Mouse (Mus musculus) frontal cortex, postnatal 25 days (tissue): ENCODE results near the gene Dock3.

ENCODE experiments used
- DNase-seq, 2 experiments: peaks; one replicate each; pipeline ENCODE4 v3.0.0; 2022; ENCODE audit warnings: low spot score in 2 of 2

The Dock3 gene

DNA sequence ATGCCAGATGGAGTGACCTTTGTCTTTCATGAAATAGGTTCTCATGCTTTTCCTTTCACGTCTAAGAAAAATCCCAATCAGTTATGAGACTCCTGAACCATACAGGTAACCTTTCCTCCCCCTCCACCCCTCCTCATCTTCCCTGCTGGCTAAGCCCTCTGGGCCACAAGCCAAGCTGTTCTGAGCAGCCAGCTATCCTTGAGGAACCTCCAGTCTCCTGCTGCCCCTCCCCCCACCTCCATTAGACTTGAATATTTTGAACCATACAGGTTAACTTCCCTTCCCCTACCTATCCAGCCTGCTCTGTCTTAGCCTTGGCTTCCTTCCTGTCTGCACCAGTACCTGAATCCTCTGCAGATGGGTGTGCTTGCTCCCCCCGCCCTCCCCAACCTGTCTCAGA is 204.1 kb downstream of the Dock3 start:
- DNase-seq = no peak

DNA sequence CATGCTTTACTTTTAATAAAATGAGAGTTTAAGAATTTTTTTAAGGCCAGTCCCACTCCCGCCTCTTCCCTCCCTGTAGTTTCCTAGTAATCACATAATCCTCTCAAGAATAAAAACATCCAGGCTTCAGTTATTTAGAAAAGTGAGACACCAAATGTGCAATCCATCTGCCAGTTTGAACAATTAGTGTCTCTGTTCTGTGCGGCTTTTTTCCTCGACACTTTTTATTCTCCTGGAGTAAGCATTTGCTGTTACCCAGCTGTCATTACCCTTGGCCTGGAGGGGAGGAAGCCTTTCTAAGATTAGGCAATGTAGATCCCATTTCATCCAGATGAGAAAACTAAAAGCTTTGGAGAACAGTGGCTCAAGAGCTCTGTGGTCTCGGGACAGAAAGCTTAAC is 221.9 kb downstream of the Dock3 start:
- DNase-seq = no peak

DNA sequence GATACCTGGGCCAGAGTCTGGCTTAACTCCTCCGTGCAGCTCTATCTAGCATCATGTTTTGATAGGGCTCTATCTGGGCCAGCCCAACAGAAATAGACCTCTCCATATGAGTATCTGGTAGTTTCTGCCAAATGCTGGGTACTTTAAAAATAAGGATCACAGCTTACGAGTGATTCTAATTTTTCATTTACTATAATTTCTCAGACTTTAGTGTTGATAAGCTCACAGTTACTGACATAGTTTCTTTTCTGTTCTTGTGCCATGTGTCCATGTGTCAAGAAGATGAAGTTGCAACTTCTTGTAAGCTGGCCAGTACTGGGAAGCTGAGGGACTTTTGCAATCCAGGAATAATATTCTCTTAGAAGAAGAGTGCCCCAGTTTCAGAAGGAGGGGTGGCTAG is 228.5 kb downstream of the Dock3 start:
- DNase-seq = no peak

DNA sequence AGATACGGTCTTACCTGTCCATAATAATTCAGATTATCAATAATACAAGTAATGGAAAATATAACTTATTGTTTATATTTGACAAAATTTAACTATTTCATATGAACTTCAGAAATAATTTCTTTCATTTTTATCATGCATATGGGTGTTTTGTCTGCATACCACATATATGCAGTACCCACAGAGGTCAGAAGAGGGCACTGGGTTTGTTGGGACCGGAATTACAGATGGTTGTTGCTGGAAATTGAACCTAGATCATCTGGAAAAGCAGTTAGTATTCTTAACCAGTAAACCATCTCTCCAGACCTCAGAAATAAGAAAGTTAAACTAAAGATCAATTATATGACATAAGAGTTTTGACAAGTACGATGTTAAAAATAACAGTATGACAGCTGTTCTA is 261.0 kb downstream of the Dock3 start:
- DNase-seq = no peak

DNA sequence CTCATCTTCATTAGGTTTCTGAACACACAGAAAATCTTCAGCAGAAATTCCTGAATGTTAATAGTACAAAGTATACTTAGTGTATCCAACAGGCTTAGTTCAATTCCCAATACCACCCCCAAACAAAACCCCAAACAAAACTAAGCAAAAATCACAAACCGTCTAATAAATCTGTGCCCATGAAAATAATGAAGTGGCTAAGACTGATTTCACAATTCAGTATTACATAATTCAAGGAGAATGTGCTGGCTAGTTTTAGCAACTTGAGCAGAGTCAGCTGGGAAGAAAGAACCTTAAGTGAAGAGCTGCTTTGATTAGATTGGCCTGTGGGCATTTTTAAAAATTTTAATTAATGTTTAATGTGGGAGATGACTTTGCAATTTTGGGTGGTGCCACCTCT is 273.3 kb downstream of the Dock3 start:
- DNase-seq = no peak

DNA sequence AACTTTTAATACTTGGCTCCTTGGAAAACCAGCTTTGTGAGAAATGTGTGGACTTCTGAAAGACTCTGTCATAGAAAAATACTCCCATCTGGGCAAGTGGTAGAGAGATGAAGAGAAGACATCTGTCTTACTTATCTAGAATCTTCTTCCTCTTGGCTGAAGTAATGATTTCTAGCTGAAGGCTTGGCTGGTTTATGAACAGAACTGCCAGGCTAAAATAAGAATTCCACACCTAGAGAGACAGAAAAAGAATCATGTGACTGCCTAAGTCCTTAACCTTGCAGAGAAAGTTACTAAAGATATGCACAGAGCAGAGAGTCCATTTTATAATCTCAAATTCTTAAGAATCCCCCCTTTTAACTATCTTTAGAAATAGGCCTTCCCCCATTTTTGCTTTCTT is 276.2 kb downstream of the Dock3 start:
- DNase-seq = no peak

DNA sequence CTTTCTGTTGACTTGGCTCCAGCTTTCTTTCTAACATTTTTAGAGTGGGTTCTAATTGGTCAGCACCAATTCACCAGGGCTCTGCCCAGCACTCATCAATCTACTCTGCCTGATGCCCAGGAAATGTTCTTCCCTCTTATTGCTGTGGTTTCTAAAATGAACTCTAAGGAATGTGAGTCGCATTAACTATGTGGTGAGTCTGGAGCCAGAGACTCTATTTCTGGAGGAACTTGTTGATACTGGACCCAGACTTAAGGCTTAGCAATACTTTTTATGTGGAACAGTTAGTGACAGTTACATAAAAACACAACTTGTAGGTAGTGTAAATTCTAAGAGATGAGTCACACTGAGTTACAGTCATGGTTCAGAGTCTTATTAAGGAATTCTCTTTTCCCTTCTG is 296.7 kb downstream of the Dock3 start:
- DNase-seq = no peak

DNA sequence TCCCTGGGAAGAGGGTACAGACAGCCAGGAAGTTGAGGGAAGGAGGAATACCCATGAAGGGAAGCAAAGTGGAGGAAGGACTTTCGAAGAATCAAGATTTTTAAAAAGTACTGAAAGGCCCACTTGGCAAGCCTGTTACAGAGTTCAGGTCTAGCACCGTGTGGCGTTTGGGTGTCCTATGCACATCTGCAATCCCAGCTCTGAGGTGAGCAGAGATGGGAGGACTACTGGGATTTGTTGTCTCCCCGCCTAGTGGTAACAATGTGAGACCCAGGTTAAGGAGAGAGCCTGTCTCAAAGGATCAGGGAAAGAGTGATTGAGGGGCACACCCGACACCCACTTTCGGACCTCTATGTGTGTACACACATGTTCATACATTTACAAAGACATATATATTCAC is 316.8 kb downstream of the Dock3 start:
- no peak for DNase-seq

DNA sequence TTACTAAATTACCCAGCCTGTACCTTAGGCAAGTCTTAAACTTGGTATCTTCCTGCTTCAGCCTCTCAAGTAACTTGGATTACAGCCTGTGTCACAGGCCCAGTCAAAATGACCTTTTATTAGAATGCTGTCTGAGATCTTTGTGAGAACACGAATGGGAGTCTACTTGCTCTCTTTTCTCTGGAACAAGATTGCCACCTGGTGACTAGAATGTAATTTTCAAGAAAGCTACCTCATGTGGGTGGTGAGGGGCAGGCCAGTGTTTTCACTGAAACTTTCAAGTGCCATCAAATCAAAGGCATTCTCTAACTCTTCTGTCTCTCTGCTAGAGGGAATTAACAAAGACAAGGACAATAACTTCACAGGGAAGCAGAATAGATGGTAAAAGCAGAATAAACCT is 317.9 kb downstream of the Dock3 start:
- no peak for DNase-seq

DNA sequence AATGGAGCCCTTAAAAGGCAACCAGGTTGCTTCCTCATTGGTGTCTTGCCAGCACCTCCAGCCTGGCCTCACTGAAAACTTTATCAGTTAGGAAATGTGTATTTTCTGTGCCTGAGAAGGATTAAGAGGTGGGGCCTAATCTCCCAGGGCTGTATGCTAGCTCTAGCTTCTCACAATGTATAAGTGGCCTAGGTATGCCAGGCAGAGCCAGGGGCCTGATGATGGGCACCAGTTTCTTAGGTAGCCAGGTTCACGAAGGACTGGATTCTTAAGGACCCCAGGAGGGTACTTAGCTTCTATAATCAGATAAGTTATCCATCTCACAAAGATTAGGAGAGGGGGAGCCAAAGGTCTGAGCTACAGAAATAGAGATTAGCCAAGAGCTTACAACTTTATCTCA is 320.1 kb downstream of the Dock3 start:
- DNase-seq = no peak

DNA sequence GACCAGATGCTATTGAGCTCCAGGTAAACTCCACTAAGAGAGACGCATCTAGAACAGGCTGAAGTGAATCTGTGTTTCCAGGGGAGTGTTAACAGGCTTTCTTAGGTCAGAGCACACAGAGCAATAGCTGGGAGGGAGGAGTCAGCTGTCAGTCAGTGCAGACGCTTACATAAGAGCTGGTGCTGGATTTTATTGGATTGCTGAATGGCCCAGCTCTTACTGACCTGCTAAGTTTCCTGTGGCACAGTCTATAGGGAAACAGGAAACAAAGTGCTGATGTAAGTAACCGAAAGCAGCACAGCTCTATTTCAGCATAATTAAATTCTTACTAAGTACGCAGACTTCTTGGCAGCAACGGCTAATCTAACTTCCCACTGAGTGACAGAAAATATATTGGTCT is 323.0 kb downstream of the Dock3 start:
- DNase-seq = no peak

DNA sequence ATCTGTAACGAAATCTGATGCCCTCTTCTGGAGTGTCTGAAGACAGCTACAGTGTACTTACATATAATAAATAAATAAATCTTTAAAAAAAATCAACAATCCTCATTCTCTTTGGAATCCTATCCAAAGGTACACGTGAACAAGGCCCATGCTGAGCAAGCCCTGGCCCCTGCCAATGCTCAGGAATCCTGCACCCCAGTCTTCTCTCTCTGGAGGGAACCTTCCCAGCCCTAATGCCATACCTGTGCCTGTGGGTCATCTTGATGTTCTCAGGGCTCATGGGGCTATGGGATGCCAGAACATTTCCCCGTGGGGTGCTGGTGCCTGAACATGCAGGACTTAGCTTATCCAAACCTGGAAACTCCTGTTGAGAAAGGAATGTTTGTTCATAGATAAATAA is 323.5 kb downstream of the Dock3 start:
- no peak for DNase-seq

DNA sequence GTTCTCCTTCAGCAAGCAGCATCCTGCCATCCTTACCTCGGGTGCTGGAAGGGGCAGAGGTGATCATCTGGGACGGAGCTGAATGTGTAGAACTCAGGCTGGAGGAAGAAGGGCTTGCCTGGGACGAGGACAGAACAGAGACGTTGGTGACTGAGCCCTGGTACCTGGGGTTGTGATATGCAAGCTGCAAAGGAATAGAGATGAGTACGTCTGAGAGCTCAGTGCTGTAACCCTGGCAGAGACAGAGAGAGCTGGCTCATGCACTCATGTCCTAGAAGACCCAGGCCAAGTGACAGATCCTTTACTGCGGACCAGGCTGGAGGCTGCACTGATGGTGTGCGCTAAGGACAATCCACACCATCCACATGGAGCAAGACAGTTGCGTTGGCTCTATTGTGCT is 325.1 kb downstream of the Dock3 start:
- no peak for DNase-seq

DNA sequence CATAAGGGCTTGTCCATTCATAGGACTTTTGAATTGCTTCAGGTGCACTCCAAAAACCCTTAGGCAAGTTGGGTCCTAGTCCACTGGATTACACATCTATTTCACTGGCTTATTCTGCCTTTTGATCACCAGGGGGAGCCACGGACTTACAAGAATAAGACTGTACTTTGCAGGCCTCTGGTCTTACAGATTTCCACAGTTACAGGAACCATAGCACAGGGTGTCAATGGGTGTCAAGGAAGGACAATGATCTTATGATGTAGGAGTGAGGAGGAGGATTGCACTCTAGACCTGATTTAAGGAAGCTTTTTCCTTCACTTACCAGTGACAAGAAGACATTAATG is 327.9 kb downstream of the Dock3 start:
- DNase-seq = no peak

DNA sequence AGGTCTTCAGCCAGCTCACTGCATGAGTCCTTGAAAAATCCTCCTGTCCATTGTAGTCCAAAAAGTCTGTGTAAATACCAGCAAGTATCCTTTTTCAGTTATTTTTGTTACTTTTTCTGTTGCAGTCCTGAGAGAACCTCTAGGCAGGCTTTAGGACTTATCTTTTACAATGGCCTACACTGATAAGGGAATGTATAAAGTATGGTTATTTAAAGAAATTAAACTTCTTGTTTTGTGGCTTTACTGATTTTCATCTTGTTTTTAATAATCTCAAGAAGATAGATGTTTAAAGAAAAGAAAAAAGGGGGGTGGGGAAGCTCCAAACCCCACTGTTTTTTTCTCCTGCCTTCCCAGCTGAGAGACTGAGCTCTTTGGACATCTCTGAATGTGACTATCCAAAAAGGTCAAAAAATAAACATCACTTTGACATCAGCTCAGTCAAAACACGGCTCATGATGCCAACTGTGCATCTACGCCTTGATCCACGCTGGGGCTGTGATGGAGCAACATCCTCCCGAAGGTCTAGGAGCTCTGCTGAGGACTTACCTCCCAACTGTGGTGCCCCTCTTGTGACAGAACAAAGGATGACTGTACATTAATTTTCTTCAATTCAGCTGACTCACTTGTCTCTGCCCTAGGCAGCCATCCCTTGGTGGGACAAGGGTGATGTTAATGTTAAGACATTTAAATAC is 328.5 kb downstream of the Dock3 start:
- DNase-seq = no peak

DNA sequence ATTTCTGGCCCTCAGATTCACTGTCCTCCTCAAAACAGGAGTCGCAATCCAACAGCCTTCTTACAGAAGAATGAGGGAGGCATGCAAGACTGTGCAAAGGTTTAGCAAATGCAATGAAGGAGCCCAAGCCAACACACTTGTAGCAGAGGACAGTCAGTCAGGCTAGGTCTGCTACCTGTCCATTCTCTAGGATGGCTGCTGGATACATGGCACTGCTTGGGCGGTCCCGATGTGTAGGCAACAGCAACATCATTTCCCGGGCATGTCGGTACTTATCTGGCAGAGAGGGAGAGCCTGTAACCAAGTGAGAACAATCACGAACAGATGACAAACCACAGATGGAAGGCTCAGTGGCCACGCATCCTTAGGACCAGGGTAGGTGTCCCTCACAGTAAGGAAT is 330.1 kb downstream of the Dock3 start:
- no peak for DNase-seq

DNA sequence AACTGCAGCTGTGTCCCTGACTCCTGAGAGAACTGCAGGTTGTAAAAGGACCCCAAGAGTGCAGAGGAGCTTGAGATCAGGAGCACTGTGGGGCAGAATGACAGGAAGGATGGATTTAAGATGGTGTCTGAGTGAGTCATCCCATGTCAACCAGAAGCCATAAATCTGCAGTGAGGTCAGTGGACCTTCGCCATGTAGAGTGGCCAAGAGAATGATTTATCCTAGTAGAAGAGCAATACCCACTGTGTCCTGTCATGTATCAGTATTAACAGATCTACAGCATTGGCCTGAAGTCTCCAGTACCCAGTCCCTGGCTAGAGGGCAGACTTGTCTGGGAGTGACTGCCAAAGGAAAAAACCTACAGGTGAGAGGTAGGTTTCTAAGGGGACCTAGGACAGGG is 332.8 kb downstream of the Dock3 start:
- DNase-seq = no peak

DNA sequence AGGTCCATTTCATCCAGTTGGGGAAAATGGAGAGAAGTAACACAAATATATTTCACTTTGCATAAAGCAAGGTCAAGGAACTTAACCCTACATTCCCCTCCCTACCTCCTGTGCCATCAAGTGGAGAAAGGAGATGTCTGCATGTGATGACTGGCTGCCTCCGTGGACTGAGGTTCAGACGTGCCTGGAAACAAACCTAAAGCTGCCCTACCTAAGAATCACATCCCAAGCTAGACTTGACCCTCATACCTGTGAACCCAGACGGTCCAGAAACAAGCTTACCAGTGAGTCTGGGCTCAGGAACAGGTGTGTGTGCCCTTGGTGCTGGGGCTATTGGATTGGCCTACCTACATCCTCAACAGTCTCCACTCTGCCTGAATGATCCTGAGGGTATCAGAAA is 338.4 kb downstream of the Dock3 start:
- no peak for DNase-seq

DNA sequence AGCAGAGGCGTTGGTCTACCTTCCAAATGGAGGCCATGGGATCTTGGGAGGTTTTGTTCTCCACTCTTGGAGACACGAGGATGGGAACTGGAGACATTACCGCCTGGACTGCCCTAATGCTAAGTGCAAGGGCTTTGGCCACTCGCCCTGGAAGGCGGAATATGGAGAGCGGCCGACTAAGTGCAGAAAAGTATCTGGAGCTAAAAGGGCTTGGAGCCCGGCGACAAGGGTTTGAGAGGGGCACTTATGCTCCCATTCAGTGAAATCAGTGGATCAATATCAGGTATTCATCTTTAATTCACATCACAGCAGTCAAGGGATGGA is 339.2 kb downstream of the Dock3 start:
- peak in 1 of 2 experiments; percentile 33 for DNase-seq

DNA sequence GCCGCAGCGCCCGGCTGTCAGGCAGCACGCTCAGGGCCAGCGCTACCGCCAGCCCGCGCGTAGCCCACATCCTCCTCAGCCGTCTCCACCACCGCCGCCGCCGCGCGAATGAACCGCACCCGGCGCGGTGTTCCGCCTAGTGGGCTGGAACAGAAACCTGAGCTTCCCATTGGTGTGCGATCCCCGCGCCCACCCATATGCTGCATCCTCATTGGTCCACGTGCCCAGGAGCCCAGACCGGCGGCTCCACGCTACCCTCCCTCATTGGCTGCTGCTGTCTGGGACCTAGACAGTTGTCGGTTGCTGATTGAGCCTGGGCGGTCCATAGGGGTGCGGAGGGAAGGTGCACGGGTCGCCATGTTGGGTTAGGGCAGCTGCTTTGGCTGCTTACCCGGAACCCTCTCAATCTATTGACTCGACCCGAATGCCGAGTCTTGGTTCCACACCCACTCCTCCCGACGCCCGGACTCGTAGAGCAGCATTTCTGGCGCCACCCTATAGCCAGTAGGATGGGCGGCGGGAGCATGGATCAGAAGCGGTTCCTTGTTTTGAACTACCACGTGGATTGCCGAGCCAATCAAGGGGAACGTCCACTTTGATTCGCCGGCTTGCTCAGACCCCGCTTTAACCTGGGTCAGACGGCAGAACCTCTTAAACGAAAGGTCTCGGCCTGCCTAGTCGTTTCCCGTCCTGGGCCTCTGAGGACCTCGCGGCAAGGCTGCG is 339.7 kb downstream of the Dock3 start, which contains the start of gene Manf:
TSS of gene Manf (minus strand) at position 151 of the 723 bp plus-strand sequence.
- DNase-seq = peak; percentile 96

DNA sequence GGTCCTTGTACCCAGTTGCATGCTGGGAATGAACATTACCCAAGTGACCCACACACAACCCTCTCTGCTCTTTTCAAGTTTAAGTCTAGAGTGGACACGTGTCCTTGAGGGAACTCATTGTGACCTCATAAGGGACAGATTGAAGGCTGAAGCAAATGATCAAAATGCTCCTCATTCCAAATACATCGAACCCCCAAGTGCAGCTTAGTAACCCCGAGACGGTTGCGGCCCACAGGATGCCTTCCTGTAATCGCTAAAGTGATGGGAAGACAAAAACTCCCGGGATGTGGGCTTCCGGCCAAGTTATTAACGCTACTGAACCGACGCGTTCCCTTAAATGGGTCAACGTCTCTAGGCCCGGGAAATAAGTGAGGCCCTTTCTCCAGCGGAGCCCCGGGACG is 340.4 kb downstream of the Dock3 start:
- DNase-seq = no peak

DNA sequence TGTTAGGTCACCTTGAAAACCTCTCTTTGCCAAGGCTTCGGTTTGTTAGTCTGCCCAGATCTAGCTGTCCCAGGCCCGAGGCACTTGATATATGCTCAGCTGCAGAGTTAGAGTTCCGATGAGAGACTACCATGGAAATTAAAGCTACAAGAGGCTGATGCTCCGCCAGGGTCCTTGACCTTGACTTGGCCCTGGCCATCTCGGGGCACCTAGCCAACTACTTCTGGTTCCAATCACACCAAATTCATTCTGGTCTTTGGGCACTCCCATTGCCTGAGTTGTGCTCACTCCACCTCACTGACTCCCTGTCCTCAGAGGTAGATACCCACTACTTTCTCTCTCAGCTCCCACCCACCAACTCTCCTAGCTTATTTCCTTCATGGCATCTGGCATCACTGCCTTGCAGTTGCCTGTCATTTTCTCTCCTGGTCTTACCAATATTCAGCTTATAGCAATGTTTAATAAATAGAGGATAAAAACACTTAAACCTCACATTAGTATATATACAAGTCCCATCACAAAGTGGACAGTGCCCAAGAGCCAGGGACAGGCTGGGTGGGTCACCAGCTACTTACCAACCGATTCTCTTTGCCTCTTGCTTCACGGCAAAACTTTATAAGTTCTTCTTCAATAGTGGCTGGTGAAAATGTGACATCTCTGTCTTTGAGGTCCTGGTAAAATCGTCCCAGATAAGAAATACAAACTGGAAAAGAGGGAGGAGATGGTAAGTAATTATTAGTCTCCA is 341.0 kb downstream of the Dock3 start:
- DNase-seq = no peak

DNA sequence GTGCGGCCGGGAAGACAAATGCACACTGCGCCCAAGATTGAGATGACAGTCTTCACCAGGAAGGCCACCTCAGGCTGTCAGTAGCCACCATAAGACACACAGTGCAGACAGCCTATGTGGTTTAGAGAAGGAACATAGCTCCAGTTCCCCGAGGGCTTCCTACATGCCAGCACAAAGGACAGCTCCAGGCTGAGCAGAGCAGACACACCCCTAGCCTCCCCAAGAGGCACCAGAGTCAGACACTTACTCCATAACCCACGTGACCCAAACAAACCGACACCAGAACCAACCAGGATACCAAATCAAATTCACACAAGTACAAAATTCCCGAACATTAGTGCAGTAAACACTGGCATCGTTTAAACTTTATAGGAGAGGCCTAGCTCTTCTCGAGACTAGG is 342.4 kb downstream of the Dock3 start:
- no peak for DNase-seq
